Mouse (Mus musculus): ENCODE data around the gene Gm21970.

Gm21970 gene

DNA sequence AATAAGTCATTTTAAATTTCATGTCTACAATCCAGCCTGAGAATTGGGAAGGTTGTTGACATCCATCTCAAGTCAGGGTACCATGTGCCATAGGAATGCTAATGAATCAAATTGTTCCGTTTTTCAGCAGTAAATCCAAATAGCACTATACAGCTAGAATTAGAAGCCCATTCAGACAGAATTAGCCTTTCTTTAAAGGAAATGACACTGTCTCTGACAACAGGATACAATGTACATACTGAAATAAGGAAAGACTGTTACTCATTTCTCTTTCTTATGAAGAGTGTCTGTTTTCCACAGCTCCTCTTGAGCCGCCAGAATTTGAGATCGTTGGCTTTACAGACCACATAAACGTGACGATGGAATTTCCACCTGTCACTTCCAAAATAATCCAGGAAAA lies at the start of gene Gm21970:
Gene Gm21970 (plus strand): TSS at position 301 of the 400 bp plus-strand sequence.
- DNase-seq (ENCODE audit: low spot score in 2 of 2) = no peak

DNA sequence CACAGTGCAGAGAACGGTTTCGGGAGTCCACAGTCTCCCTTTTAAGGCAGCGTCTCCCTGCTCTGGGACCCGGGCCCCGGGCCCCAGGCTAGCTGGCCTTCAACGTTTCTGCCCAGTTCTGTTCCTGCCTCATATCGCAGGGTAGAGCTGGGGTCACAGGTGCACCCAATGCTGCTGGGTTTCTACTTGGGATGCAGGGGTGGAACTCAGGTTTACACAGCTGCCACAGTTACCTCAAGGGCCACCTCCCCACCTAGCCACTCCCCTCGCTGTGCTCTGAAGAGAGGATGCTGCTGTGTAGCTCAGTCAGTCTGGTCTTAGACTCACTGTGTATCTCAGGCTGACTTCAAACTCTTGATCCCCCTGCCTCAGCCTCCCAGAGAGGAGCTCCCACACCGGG lies 45.0 kb upstream of the Gm21970 start:
- no peak for DNase-seq (ENCODE audit: low spot score in 2 of 2)

DNA sequence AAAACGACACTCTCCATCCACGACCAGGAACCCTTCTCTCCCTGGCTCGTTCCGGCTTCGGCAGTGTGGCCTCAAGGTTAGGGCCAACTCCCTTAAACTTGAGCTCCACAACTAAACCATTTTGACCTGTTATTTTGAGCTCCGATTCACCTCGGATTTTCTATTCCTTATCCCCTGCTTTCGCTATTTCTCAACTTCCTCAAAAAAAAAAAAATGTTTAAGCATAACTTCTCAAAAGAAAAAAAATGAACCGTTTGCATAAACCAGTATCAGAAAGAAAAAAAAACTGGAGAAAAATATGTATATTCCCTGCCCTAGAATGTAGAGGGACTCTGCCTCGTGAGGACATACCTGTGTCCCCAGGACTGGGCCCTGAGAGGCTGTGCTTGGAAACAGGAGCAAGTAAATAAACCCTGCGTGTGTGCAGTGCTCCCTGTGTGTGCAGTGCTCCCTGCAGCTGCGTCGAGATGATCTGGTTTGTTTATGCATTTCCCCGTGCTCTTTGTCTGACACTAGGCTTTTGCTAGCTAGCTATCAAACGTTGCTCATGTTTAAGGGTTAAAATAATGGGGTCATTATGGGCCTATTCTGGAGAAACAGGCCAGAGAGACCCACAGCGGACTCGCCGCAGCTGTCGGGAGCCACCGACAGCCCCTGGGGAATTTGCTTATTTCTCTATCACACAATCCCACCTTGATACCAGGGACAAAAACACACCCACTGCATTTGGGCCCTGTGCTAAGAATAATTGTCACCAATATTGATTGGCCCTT lies 43.8 kb upstream of the Gm21970 start:
- no peak for DNase-seq (ENCODE audit: low spot score in 2 of 2)

DNA sequence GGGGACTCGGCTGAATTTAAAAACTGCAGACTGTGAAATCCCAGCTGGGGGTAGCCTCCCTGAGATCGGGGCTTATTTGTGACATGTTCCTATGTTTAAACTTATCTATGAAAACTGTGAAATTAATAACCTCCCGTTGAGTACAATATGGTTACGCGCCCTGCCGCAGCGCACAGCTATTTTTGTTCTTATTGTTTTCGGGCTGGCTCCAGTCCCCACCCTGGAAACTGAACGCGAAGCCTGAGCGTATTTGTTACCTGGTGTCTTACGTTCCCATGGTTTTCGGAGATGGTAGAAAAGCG lies 43.3 kb upstream of the Gm21970 start:
- DNase-seq (ENCODE audit: low spot score in 2 of 2) = no peak

DNA sequence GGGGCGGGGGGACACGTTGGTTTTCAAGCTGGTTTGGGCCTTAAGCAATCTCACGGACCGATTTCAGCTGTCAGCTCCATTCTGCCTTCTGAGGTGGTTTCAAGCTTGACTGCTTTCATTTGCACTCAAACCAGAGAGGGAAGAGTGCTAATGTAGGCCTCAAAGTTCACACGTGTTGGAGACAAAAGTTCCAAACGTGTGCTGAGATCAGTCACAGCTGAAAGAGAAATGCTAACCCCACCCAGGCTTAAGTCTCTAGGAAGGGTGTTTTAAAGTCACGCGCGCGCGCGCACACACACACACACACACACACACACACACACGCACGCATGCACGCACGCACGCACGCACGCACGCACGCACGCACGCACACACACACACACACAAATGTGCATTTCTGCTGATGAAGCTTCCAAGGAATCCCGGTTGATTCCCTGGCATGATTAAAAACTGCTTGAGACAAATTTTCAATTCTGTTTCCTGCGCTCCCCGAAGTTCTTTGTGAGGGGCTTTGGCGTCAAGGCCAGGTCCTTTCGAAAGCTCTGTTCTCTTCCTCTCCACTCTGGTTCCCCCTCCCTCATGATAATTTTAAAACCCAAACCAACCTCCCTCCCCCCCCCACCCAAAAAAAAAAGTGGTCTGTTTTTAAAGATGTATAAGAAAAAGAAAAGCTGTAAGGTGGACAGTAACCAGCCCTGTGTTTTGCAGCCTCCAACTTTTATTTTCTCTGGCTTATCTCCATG lies 42.8 kb upstream of the Gm21970 start:
- no peak for DNase-seq (ENCODE audit: low spot score in 2 of 2)

DNA sequence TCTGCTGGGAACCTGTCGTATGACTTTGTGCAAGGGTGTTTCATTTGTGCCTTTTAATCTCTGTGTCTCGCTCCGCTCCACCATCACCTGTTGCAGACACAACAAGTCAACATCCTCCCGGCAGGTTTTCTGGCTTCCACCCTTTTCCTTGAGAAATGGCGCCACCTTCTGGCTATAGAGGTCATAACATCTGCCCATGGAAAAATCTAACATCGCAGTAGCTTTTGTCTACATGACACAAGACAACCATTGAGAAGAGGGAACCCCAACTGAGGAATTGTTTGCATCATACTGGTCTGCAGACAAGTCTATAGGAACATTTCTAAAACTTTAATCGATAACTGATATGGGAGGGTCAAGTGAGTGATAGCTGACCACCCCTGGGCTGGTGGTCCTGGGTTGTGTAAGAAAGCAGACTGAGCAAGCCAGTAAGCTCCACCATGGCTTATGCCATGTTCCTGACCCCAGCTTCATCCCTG lies 39.4 kb upstream of the Gm21970 start:
- peak in 1 of 2 experiments; percentile 43 for DNase-seq (ENCODE audit: low spot score in 2 of 2)

DNA sequence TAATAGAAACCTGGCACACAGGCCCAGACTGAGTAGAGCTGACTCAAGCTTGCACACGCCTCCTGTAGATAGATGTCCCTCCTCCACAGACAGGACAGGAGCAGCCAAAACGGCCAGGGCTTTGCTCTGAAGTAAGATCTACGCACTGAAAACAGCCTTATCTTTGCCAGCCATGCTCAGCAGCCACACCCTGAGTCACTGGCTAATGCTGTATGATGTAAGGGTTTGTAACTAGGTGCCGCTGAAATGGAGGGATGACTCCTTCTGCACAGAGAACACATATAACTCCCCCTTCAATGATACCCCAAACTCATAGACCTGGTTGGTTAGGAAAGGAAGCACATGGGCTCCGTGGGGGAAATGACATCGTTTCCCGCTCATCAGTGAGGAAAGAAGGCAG lies 38.8 kb upstream of the Gm21970 start:
- no peak for DNase-seq (ENCODE audit: low spot score in 2 of 2)

DNA sequence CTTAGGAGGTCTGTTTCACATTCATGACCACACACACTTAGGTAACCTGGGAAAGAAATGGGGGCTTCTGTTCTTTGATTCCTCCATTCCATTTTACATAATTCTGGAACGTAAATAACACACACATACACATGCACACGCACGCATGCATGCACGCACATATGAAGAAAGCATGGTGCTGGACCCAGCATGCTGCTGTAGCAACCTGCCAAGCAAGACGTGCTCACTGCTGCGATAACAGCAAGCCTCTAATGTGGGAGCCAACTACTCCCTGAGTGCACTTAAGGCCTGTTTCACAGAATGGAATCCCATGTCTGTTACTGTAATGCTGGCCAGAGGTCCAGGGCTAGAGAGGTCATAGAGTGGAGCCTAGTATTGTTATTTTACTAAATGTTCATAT lies 38.3 kb upstream of the Gm21970 start:
- DNase-seq (ENCODE audit: low spot score in 2 of 2) = no peak

DNA sequence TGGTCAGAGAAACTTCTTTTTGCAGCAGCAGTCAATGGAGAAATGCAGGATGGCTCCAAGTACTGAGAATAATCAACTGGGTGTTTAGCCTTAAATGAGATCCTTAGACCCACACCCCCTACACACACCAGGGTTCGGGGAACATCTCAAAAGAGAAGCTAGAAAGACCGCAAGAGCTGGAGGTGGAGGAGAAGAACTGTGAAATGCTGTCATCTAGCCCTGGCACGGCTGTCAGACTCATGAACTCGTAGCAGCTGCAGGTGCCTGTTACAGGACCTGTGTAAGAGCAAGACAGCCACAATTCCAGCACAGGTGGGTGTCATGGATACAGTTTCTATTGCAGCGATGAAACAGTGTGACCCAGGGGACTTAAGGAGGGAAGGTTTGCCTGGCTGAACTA lies 37.9 kb upstream of the Gm21970 start:
- no peak for DNase-seq (ENCODE audit: low spot score in 2 of 2)

DNA sequence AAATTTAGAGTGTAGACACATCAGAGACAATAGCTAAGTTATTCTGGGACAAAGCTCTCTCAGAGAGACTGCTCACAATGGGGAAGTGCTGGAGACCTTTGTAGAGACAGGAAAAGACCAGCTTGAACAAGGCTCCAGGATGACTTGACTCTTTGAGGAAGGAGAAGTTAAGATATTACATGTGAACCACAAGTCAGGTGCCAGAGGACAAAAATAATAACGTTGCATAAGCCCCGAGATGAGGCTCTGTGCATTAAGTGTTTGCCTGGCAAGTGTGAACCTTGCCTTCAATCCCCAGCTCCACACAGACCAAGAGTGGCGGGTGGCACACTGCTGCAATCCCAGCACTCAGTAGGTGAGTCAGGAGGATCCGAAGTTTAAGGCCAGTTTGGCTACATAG lies 36.9 kb upstream of the Gm21970 start:
- peak in 1 of 2 experiments; percentile 45 for DNase-seq (ENCODE audit: low spot score in 2 of 2)

DNA sequence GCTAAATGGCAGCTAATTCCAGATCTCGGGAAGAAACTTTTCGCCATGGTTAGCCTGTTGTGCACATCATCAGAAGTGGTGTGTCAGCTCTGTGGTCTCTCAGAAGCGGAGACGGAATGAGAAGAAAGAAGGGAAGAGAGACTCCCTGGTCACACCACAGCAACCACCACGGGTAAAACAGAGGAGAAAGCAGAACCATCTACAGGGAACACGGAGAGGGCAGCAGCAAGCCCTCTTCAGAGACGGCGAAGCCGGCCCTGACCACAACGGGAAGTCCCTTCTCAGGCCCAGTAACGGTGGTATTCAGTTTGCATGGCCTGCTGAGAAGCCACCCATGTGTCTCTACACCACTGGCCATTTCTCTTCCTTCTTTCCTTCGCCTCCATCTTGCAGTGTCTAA lies 36.4 kb upstream of the Gm21970 start:
- DNase-seq (ENCODE audit: low spot score in 2 of 2) = peak in 1 of 2 experiments; percentile 68

DNA sequence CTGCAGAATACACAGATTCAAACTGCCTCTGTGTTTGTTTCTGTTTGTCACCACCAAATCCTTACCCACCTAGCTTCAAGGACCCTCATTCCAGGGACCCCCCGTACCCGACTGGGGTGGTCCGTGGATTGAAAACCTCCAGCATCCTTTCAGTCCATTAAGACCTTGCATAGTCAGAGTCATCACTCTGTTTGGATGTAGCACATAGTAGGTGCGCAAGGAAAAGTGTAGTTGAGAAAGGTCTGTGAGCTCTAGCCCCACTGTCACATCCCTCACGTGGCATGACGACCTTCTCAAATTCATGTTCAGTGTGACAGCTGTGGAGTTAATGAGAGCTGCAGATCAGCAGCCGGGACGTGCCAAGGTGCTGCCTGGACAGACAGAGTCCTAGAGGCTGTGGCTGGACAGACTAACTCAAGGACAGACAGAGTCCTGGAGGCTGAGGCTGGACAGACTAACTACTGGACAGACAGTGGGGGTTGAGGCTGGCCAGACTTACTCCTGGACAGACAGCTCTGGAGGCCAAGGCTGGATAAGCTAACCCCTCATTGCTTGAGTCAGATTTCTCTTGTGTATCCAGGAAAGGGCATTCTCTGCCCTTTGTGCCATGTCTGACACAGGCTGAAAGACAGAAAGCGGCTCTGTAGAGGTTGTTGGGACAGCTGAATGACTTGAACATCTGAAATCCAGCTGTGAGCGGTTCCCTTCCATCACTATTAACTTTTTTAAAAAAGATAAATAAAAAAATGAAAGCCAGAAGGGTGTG lies 34.6 kb upstream of the Gm21970 start:
- no peak for DNase-seq (ENCODE audit: low spot score in 2 of 2)

DNA sequence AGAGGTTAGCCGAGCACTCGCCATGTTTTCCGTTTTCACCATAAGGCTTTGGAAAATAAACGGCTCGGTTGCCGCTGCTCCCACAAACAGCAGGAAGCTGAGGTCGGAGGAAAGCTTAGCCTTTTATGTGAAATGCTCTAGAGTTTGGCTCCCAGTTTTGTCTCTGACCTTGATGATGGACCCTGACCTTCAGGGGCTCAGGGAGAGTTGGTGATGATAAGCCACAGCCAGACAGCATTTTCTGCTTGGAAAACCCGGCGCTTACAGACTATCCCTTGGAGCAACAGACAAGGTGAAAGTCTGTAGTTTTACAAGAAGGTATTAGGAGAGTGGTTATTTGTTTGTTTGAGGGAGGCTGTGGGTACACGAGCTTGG lies 34.0 kb upstream of the Gm21970 start:
- DNase-seq (ENCODE audit: low spot score in 2 of 2) = no peak

DNA sequence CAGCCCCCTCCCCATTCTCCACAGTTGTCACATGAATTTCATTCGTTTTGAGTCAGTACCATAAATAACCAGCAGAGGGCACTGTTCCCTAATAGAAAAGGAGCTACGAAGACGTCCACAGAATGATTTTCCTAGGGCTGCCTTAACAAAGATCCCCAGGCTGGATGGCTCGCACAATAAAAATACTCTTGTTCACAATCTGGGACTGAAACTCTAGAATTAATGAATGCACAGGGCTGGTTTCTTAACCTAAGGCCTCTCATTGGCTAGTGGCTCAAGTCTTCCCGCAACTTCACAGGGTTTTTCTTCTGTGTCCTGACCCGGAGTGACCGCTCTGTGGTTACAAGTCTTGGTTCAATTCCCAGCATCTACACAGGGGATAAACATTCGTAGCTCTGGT lies 33.0 kb upstream of the Gm21970 start:
- DNase-seq (ENCODE audit: low spot score in 2 of 2) = peak; percentile 59 to 72

DNA sequence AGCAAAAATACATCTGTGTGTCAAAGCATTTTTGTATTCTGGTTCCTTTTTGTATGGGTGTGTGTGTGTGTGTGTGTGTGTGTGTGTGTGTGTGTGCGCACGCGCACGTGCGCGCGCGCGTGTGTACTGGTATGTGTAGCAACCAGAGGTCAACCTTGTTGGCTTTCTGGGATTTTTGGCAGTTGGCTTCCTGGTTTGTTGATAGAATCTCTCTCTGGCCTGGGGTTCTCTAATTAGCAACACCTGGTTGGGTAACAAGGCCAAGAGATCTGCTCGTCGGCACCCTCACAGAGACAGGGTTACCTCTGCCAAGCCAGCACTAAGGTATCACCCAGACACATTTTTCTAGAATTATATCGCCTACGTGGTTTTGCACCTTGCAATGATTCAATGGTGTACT lies 32.0 kb upstream of the Gm21970 start:
- no peak for DNase-seq (ENCODE audit: low spot score in 2 of 2)

DNA sequence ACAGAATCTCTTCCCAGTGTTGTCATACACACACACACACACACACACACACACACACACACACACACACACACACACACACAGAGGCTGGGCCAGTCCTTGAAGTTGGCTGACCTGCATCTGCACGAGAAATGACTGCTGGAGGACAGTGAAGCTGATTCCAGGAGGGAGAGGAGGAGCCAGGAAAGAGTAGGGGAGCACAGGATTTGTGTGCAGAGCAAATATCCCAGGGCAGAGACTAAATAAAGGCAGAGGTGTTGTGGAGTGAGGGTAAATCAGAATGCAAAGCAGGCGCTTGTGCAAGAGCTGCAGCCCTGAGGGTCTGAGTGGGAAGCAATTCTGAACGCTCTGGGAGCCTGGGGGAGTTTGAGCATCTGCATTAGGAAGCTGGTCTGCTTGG lies 31.4 kb upstream of the Gm21970 start:
- DNase-seq (ENCODE audit: low spot score in 2 of 2) = no peak

DNA sequence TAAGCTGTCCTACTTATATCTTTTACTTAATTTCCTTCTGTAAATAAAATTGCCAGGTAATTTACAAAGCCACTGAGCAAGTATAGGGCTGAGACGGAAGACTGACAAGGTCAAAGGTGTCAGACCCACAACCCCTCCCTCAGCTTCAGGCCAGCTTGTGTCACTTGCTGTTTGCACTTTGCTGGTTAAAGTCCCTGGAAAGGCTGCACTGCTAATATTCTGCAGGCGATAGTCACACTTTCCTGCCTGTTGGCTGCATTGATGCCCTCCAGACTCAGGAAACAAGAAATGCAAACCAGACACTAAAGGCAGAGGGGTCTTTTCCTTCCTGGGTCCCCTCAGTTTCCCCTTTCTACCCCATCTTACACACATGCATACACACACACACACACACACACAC lies 29.5 kb upstream of the Gm21970 start:
- no peak for DNase-seq (ENCODE audit: low spot score in 2 of 2)

DNA sequence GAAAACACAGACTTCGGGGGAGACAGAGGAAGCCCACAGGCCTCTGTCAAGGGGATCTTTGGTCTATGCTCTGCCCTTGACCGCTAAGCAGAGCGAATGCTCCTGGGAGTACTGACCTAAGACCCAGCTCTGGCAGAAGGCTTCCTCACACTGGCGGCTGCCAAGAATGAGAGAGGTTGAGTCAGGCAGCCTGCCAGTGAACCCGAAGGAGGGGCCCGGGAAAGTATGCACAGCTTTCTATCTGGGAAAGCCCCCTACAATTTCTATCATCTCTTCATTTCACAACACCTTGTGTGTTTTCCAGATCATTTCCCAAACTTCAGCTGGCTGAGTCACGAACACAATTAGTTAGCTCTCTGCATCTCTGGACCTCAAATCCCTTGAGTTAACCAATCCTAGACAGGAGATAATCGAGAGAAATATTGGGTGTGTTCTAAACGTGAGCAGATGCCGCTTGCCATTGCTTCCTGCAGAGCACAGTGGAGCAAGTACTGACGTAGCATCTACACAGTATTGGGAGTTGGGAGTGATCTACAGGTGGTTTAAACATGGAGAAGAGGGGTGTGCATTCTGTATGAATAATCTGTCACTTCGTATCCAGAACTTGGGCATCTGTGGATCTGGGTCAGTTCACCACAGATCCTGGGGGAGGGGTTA lies 28.8 kb upstream of the Gm21970 start:
- DNase-seq (ENCODE audit: low spot score in 2 of 2) = peak; percentile 79 to 86

DNA sequence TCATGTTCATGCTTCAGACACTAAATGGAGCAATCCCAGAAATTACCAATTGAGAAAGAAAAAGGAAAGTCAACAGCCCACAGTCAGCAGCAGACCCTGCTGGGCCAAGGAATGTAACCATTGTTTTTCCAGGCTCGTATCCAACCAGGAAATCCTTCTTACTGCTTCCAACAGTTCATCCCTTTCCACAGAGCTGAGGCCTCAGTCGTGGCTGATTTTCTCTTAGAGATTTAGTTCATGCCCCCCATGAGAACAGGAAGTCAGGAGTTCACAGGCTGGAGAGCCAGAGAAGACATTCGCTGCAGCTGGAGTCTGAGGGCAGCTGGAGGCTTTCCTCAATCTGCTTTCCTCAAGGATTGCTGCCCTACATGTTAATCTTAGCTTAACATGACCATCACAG lies 28.0 kb upstream of the Gm21970 start:
- DNase-seq (ENCODE audit: low spot score in 2 of 2) = peak; percentile 91 to 93

DNA sequence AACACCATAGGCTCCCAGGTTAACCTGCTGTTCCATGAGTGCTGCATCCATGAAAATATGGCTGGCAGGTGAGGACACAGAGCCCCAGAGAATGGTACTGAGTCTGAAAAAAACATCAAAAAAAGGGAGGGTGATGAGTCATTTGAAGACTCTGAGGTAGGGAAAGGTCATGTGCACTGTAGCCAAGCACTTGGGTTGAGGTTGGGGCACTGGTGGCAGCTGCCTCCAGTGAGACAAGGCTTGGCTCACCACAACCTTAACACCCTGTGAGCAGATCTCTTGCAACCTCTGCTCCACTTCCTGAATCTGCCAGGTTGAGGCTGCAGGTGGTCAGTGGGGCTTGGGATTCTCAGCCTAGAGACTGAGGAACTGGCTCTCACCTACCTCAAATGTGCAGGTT lies 25.0 kb upstream of the Gm21970 start:
- no peak for DNase-seq (ENCODE audit: low spot score in 2 of 2)

DNA sequence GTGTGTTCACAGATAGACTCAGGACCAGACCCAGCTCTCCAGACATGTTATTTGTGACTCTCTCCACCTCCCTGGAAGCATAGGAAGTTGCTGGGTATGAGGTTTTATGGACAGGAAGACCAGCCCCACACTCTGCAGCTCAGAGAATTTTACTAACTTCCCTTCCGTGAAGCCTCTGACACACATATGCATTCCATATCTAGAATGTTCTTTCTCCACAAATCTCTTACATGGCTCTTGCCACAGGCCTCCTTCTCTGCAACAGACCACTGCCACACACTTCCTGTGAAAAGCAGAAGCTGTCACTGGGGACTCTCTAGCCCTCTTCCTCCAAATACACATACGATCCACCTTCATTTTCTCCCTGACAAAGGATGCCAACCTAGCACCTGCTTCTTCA lies 24.5 kb upstream of the Gm21970 start:
- no peak for DNase-seq (ENCODE audit: low spot score in 2 of 2)

Measured in heart, adult 9 months (tissue).